Mouse (Mus musculus): ENCODE data around the gene Olfr1204. TPM values are rescaled to one million over a fixed set of nuclear protein-coding genes. Genes with fewer than 3 reads are reported as not detected.

Olfr1204 gene
- polyA plus RNA-seq, 1 experiment, result not detected

GRCm38 (mm10) chr2:88902211-88902610 is 53.1 kb downstream of the Olfr1204 start, which contains the start of gene Olfr1208:
Olfr1208 (minus strand) TSS chr2:88902311.
- no peaks in the 10 kb centered on the region for H3K36me3 ChIP-seq (ENCODE audit: control insufficient read depth, insufficient read depth)
- TF ChIP-seq MYOG (IDR thresholded peaks at IDR 0.05; ENCODE audit: control insufficient read depth, extremely low read depth, insufficient read length), result no peak
- TF ChIP-seq CEBPB (IDR thresholded peaks at IDR 0.05; ENCODE audit: low read depth), result no peak
- TF ChIP-seq MAX (IDR thresholded peaks at IDR 0.05), result no peak
- TF ChIP-seq USF1 (IDR thresholded peaks at IDR 0.05; ENCODE audit: low read depth), result no peak
- no peak for TF ChIP-seq FOSL1 (IDR thresholded peaks at IDR 0.05; ENCODE audit: insufficient read depth, low read length, poor library complexity, severe bottlenecking)
- TF ChIP-seq MYOD1 (IDR thresholded peaks at IDR 0.05; ENCODE audit: control insufficient read depth, insufficient read length, low read depth), result no peak
- no peak for TF ChIP-seq CTCF (IDR thresholded peaks at IDR 0.05; ENCODE audit: control insufficient read depth, insufficient read depth, insufficient read length)
- H3K79me2 ChIP-seq (ENCODE audit: control insufficient read depth, insufficient read depth), result no peaks in the 10 kb centered on the region
- H3K4me3 ChIP-seq (ENCODE audit: insufficient read depth, poor library complexity, severe bottlenecking), result no peak within 1 kb of the TSS
- H3K79me3 ChIP-seq (ENCODE audit: low read depth), result no peaks in the 10 kb centered on the region
- H3ac ChIP-seq (ENCODE audit: control insufficient read depth, insufficient read length, low read depth), result no peak within 1 kb of the TSS
- no peaks in the 10 kb centered on the region for H3K27me3 ChIP-seq (ENCODE audit: control insufficient read depth, insufficient read depth, insufficient read length)

Other genes starting within 250 kb of the Olfr1204 start
- not detected for gene Olfr1191-ps1, start 208.8 kb upstream of the Olfr1204 start, polyA plus RNA-seq (2012; fragmentation: generic; extraction: Trizol)
- not detected for gene Olfr1192-ps1, start 200.8 kb upstream of the Olfr1204 start, polyA plus RNA-seq (2012; fragmentation: generic; extraction: Trizol)
- not detected for gene Olfr1193, start 173.7 kb upstream of the Olfr1204 start, polyA plus RNA-seq (2012; fragmentation: generic; extraction: Trizol)
- gene Olfr1195, start 160.1 kb upstream of the Olfr1204 start, polyA plus RNA-seq (2012; fragmentation: generic; extraction: Trizol), result not detected
- gene Olfr1196, start 144.7 kb upstream of the Olfr1204 start, polyA plus RNA-seq (2012; fragmentation: generic; extraction: Trizol), result not detected
- not detected for gene Olfr1197, start 116.9 kb upstream of the Olfr1204 start, polyA plus RNA-seq (2012; fragmentation: generic; extraction: Trizol)
- gene Olfr1198, start 97.9 kb upstream of the Olfr1204 start, polyA plus RNA-seq (2012; fragmentation: generic; extraction: Trizol), result not detected
- gene Olfr1199, start 88.8 kb upstream of the Olfr1204 start, polyA plus RNA-seq (2012; fragmentation: generic; extraction: Trizol), result not detected
- not detected for gene Olfr1200, start 78.8 kb upstream of the Olfr1204 start, polyA plus RNA-seq (2012; fragmentation: generic; extraction: Trizol)
- gene Olfr1201, start 56.3 kb upstream of the Olfr1204 start, polyA plus RNA-seq (2012; fragmentation: generic; extraction: Trizol), result not detected
- not detected for gene Olfr1202, start 34.8 kb upstream of the Olfr1204 start, polyA plus RNA-seq (2012; fragmentation: generic; extraction: Trizol)
- not detected for gene Olfr1205, start 19.6 kb upstream of the Olfr1204 start, polyA plus RNA-seq (2012; fragmentation: generic; extraction: Trizol)
- not detected for gene Olfr1206, start 13.9 kb downstream of the Olfr1204 start, polyA plus RNA-seq (2012; fragmentation: generic; extraction: Trizol)
- gene Olfr1208, start 53.0 kb downstream of the Olfr1204 start, polyA plus RNA-seq (2012; fragmentation: generic; extraction: Trizol), result not detected
- not detected for gene Olfr1209, start 65.9 kb downstream of the Olfr1204 start, polyA plus RNA-seq (2012; fragmentation: generic; extraction: Trizol)
- gene Olfr1211, start 88.8 kb downstream of the Olfr1204 start, polyA plus RNA-seq (2012; fragmentation: generic; extraction: Trizol), result not detected
- gene Olfr1212, start 104.7 kb downstream of the Olfr1204 start, polyA plus RNA-seq (2012; fragmentation: generic; extraction: Trizol), result not detected
- gene Gm13762, start 131.0 kb downstream of the Olfr1204 start, polyA plus RNA-seq (2012; fragmentation: generic; extraction: Trizol), result not detected
- gene Olfr1214, start 143.4 kb downstream of the Olfr1204 start, polyA plus RNA-seq (2012; fragmentation: generic; extraction: Trizol), result not detected
- not detected for gene Olfr1215, start 157.7 kb downstream of the Olfr1204 start, polyA plus RNA-seq (2012; fragmentation: generic; extraction: Trizol)
- gene Olfr1216, start 169.0 kb downstream of the Olfr1204 start, polyA plus RNA-seq (2012; fragmentation: generic; extraction: Trizol), result not detected
- gene Olfr1217, start 182.8 kb downstream of the Olfr1204 start, polyA plus RNA-seq (2012; fragmentation: generic; extraction: Trizol), result not detected
- gene Olfr1218, start 211.9 kb downstream of the Olfr1204 start, polyA plus RNA-seq (2012; fragmentation: generic; extraction: Trizol), result not detected
- gene Olfr1219, start 234.2 kb downstream of the Olfr1204 start, polyA plus RNA-seq (2012; fragmentation: generic; extraction: Trizol), result not detected

Measured in C2C12 (cell line).